Mouse (Mus musculus): ENCODE measurements around the gene Smdt1. TPM values are rescaled to one million over a fixed set of nuclear protein-coding genes. Genes with fewer than 3 reads are reported as not detected.
"Not testable (repeated sequence)": the region's sequence is repeated elsewhere in the genome, so short reads cannot be mapped to it uniquely, and the experiment has no call there.

Gene Smdt1
- polyA plus RNA-seq, 1 experiment, result 665 TPM

DNA sequence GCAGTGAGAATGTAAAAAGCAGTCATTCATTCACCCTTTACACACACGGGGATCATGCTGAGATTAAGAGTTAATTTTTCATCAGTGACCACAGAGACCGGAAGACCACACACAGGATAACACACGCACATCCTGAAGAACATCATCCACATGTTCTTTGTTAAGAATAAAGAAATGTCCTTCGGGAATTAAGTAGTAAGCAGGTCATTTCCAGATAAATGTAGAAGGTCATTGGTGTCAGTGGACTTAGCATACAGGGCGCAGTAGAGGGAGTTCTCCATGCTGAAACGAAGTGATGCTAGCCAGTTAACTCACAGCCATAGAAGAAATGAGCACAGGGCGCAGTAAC, 41.9 kb downstream of the Smdt1 start:
- H3K27me3 ChIP-seq (ENCODE audit: control insufficient read depth, insufficient read depth, insufficient read length), result peaks cover 5% of the 10 kb centered on the region
- no peaks in the 10 kb centered on the region for H3K79me2 ChIP-seq (ENCODE audit: control insufficient read depth, insufficient read depth)
- H3K4me2 ChIP-seq (ENCODE audit: low read depth), result peak overlapping the region; percentile 36
- no peak overlapping the region for H3ac ChIP-seq (ENCODE audit: control insufficient read depth, insufficient read length)
- H3K36me3 ChIP-seq (ENCODE audit: control insufficient read depth, insufficient read depth), result no peaks in the 10 kb centered on the region
- TF ChIP-seq POLR2AphosphoS2 (IDR thresholded peaks at IDR 0.05; ENCODE audit: insufficient read length, low read depth), result no peak
- no peak for TF ChIP-seq TCF3 (IDR thresholded peaks at IDR 0.05; ENCODE audit: insufficient read length, low read depth)
- no peak for TF ChIP-seq MYOG (IDR thresholded peaks at IDR 0.05; ENCODE audit: control insufficient read depth in 1 of 3, insufficient read depth in 1 of 3, insufficient read length in 2 of 3, low read depth in 2 of 3)
- no peak for TF ChIP-seq REST (IDR thresholded peaks at IDR 0.05; ENCODE audit: insufficient read depth, insufficient read length)
- no peak for TF ChIP-seq MAX (IDR thresholded peaks at IDR 0.05; ENCODE audit: low read depth)
- TF ChIP-seq E2F4 (IDR thresholded peaks at IDR 0.05; ENCODE audit: insufficient read depth), result no peak
- TF ChIP-seq USF1 (IDR thresholded peaks at IDR 0.05; ENCODE audit: low read depth), result no peak
- TF ChIP-seq SRF (IDR thresholded peaks at IDR 0.05; ENCODE audit: control insufficient read depth, insufficient read length, low read depth), result no peak
- TF ChIP-seq CEBPB (IDR thresholded peaks at IDR 0.05; ENCODE audit: insufficient read depth, poor library complexity, severe bottlenecking), result no peak
- no peak for TF ChIP-seq TCF12 (IDR thresholded peaks at IDR 0.05; ENCODE audit: insufficient read depth, poor library complexity, severe bottlenecking)
- peak overlapping the region; percentile 11 for H3K4me3 ChIP-seq

GRCm38 (mm10) chr15:82382441-82382840, 43.7 kb downstream of the Smdt1 start:
- no peaks in the 10 kb centered on the region for H3K79me2 ChIP-seq (ENCODE audit: control insufficient read depth, insufficient read depth)
- no peak overlapping the region for H3K4me2 ChIP-seq (ENCODE audit: low read depth)
- no peaks in the 10 kb centered on the region for H3K36me3 ChIP-seq (ENCODE audit: control insufficient read depth, insufficient read depth)
- H3ac ChIP-seq (ENCODE audit: control insufficient read depth, insufficient read length), result no peak overlapping the region
- TF ChIP-seq MAX (IDR thresholded peaks at IDR 0.05; ENCODE audit: low read depth), result no peak
- no peak for TF ChIP-seq SRF (IDR thresholded peaks at IDR 0.05; ENCODE audit: control insufficient read depth, insufficient read length, low read depth)
- no peak for TF ChIP-seq POLR2AphosphoS2 (IDR thresholded peaks at IDR 0.05; ENCODE audit: insufficient read length, low read depth)
- TF ChIP-seq E2F4 (IDR thresholded peaks at IDR 0.05; ENCODE audit: insufficient read depth), result no peak
- no peak for TF ChIP-seq MYOD1 (IDR thresholded peaks at IDR 0.05; ENCODE audit: control insufficient read depth in 1 of 3, insufficient read length in 2 of 3, low read depth in 2 of 3)
- no peak for TF ChIP-seq TCF12 (IDR thresholded peaks at IDR 0.05; ENCODE audit: insufficient read depth, poor library complexity, severe bottlenecking)
- TF ChIP-seq TCF3 (IDR thresholded peaks at IDR 0.05; ENCODE audit: insufficient read length, low read depth), result no peak
- TF ChIP-seq REST (IDR thresholded peaks at IDR 0.05; ENCODE audit: insufficient read depth, insufficient read length), result no peak
- TF ChIP-seq USF1 (IDR thresholded peaks at IDR 0.05; ENCODE audit: low read depth), result no peak
- H3K27me3 ChIP-seq (ENCODE audit: control insufficient read depth, insufficient read depth, insufficient read length), result peaks cover 5% of the 10 kb centered on the region
- no peak overlapping the region for H3K4me3 ChIP-seq

DNA sequence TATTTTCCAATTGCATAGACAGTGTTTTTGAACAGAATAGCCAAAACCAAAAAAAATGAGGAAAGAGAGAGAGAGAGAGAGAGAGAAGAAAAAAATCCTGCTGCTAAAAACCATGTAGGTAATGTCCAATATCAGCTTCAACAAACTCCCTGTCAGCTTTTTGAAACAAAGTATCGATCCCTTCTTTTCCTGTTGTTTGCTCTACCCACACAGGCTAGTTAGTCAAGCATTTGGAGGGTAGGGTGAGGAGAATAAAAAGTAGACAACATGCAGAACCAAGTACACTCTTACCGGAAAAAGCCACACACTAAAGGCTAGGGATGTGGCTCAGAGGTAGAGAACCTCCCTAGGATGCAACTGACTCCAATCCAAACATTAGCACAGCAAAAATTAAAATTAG, 47.0 kb downstream of the Smdt1 start:
- H3ac ChIP-seq (ENCODE audit: control insufficient read depth, insufficient read length), result no peak overlapping the region
- no peak overlapping the region for H3K4me2 ChIP-seq (ENCODE audit: low read depth)
- no peak for TF ChIP-seq SRF (IDR thresholded peaks at IDR 0.05; ENCODE audit: control insufficient read depth, insufficient read length, low read depth)
- no peak for TF ChIP-seq REST (IDR thresholded peaks at IDR 0.05; ENCODE audit: insufficient read depth, insufficient read length)
- TF ChIP-seq MAX (IDR thresholded peaks at IDR 0.05; ENCODE audit: low read depth), result no peak
- TF ChIP-seq MYOD1 (IDR thresholded peaks at IDR 0.05; ENCODE audit: control insufficient read depth in 1 of 3, insufficient read length in 2 of 3, low read depth in 2 of 3), result no peak
- H3K27me3 ChIP-seq (ENCODE audit: control insufficient read depth, insufficient read depth, insufficient read length), result peaks cover 18% of the 10 kb centered on the region
- no peaks in the 10 kb centered on the region for H3K79me2 ChIP-seq (ENCODE audit: control insufficient read depth, insufficient read depth)
- H3K4me3 ChIP-seq, result no peak overlapping the region
- H3K36me3 ChIP-seq (ENCODE audit: control insufficient read depth, insufficient read depth), result no peaks in the 10 kb centered on the region

DNA sequence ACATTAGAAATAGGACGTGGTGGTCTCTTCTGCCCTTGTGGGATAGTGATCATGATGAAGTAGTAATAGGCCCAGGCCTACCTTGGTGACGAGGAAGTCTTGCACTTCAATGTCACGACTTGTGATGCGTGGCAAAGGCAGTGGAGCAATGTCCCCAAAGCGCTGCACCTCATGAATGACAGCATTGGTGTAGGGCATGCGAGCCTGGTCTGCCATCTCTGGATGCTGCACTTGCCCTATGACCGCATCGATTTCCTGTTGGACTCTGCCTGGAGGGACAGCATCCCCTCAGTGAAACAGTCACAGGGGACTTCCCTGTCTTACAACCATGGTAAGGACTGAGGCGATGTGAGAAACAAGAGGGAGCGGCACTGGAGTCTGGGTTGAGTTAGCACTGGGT, 51.2 kb downstream of the Smdt1 start:
- not testable (repeated sequence) for H3K79me2 ChIP-seq (ENCODE audit: control insufficient read depth, insufficient read depth); H3K36me3 ChIP-seq (ENCODE audit: control insufficient read depth, insufficient read depth); H3K4me2 ChIP-seq (ENCODE audit: low read depth); H3ac ChIP-seq (ENCODE audit: control insufficient read depth, insufficient read length); H3K4me3 ChIP-seq
- H3K27me3 ChIP-seq (ENCODE audit: control insufficient read depth, insufficient read depth, insufficient read length), result peaks cover 18% of the 10 kb centered on the region

GRCm38 (mm10) chr15:82393922-82394321, 55.2 kb downstream of the Smdt1 start, which contains the start of gene Cyp2d11:
TSS of gene Cyp2d11 (minus strand) at chr15:82394022.
- not testable (repeated sequence) for H3K36me3 ChIP-seq (ENCODE audit: control insufficient read depth, insufficient read depth); H3K79me2 ChIP-seq (ENCODE audit: control insufficient read depth, insufficient read depth); H3K27me3 ChIP-seq (ENCODE audit: control insufficient read depth, insufficient read depth, insufficient read length); H3K4me2 ChIP-seq (ENCODE audit: low read depth); H3K4me3 ChIP-seq; H3ac ChIP-seq (ENCODE audit: control insufficient read depth, insufficient read length)

GRCm38 (mm10) chr15:82395955-82396354, 57.2 kb downstream of the Smdt1 start:
- H3K36me3 ChIP-seq (ENCODE audit: control insufficient read depth, insufficient read depth); H3K27me3 ChIP-seq (ENCODE audit: control insufficient read depth, insufficient read depth, insufficient read length); H3K4me2 ChIP-seq (ENCODE audit: low read depth); H3K4me3 ChIP-seq; H3ac ChIP-seq (ENCODE audit: control insufficient read depth, insufficient read length); H3K79me2 ChIP-seq (ENCODE audit: control insufficient read depth, insufficient read depth): not testable (repeated sequence)

Other genes starting within 250 kb of the Smdt1 start
- 82.1 TPM for gene Ccdc134, start 211.0 kb upstream of the Smdt1 start, polyA plus RNA-seq (2012; fragmentation: generic; extraction: Trizol)
- 285 TPM for gene Srebf2, start 191.8 kb upstream of the Smdt1 start, polyA plus RNA-seq (2012; fragmentation: generic; extraction: Trizol)
- 0.13 TPM for gene Shisa8, start 126.1 kb upstream of the Smdt1 start, polyA plus RNA-seq (2012; fragmentation: generic; extraction: Trizol)
- 0.14 TPM for gene Tnfrsf13c, start 114.6 kb upstream of the Smdt1 start, polyA plus RNA-seq (2012; fragmentation: generic; extraction: Trizol)
- 28.1 TPM for gene Cenpm, start 94.2 kb upstream of the Smdt1 start, polyA plus RNA-seq (2012; fragmentation: generic; extraction: Trizol)
- gene 1500009C09Rik, start 86.6 kb upstream of the Smdt1 start, polyA plus RNA-seq (2012; fragmentation: generic; extraction: Trizol), result not detected
- gene Sept3, start 64.1 kb upstream of the Smdt1 start, polyA plus RNA-seq (2012; fragmentation: generic; extraction: Trizol), result 0.01 TPM
- not detected for gene Wbp2nl, start 40.0 kb upstream of the Smdt1 start, polyA plus RNA-seq (2012; fragmentation: generic; extraction: Trizol)
- 53.2 TPM for gene Naga, start within 50 bp of the Smdt1 start, polyA plus RNA-seq (2012; fragmentation: generic; extraction: Trizol)
- 0.05 TPM for gene Pheta2, start within 50 bp of the Smdt1 start, polyA plus RNA-seq (2012; fragmentation: generic; extraction: Trizol)
- 517 TPM for gene Ndufa6, start 15.4 kb downstream of the Smdt1 start, polyA plus RNA-seq (2012; fragmentation: generic; extraction: Trizol)
- gene Cyp2d22, start 41.3 kb downstream of the Smdt1 start, polyA plus RNA-seq (2012; fragmentation: generic; extraction: Trizol), result 2.4 TPM
- not detected for gene Cyp2d11, start 55.1 kb downstream of the Smdt1 start, polyA plus RNA-seq (2012; fragmentation: generic; extraction: Trizol)
- not detected for gene Cyp2d10, start 68.2 kb downstream of the Smdt1 start, polyA plus RNA-seq (2012; fragmentation: generic; extraction: Trizol)
- gene Cyp2d9, start 94.5 kb downstream of the Smdt1 start, polyA plus RNA-seq (2012; fragmentation: generic; extraction: Trizol), result not detected
- not detected for gene Cyp2d12, start 216.1 kb downstream of the Smdt1 start, polyA plus RNA-seq (2012; fragmentation: generic; extraction: Trizol)

All from myocyte (in vitro differentiated cells).